Mouse (Mus musculus) spleen, postnatal 10 days (tissue): ENCODE results near the gene Csf2rb2.
"Not testable (repeated sequence)": the region's sequence is repeated elsewhere in the genome, so short reads cannot be mapped to it uniquely, and the experiment has no call there.

ENCODE experiments used
- DNase-seq, 2 experiments: peaks; one replicate each; pipeline ENCODE4 v3.0.0; 2021 to 2022; ENCODE audit warnings: low spot score in 2 of 2

The Csf2rb2 gene

DNA sequence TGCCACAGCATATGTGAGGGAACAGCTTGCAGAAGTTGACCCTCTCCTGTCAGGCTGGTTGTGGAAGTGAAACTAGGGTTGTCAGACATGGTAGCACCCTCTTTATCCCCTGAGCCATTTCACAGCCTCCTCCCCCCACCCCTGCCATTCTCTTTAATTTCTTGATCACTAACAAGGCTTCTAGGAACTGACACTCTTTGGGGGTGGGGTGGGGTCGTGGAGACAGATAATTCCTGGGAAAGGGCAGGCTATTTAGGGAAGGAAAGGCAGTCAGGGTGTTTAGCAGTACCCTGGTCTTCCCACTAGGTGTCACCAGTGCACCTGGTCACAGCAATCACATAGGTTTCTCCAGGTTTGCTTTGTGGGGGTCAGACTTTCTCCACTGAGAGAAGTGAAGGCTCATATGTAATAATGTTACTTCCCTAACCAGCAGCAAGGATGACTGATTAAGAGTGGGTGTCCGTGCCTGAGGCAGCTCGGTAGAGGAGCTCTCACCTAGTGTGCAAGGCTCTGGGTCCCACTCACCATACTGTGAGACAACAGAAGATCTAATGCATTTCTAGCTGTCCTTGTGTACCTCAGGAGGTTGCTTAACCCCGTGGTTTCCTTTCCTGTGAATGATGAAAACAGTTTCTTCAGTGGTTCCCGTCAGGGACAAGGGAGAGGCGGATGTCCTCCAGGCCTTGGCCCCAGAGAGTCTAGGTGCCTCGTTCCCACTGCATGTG is 48.0 kb downstream of the Csf2rb2 start:
- peak; percentile 65 to 68 for DNase-seq

DNA sequence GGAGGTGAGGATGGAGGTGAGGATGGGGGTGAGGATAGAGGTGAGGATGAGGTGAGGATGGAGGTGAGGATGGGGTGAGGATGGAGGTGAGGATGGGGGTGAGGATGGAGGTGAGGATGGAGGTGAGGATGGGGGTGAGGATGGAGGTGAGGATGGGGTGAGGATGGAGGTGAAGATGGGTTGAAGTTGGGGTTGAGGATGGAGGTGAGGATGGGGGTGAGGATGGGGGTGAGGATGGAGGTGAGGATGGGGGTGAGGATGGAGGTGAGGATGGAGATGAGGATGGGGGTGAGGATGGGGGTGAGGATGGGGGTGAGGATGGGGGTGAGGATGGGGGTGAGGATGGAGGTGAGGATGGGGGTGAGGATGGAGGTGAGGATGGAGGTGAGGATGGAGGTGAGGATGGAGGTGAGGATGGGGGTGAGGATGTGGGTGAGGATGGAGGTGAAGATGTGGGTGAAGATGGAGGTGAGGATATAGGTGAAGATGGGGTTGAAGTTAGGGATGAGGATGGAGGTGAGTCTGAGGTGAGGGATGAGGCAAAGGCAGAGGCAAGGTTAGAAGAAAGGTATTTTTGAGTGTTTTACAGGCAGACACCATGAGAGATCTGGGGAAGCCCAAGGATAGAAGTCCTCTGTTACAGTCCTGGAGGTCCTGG is 48.8 kb downstream of the Csf2rb2 start:
- DNase-seq = not testable (repeated sequence)

DNA sequence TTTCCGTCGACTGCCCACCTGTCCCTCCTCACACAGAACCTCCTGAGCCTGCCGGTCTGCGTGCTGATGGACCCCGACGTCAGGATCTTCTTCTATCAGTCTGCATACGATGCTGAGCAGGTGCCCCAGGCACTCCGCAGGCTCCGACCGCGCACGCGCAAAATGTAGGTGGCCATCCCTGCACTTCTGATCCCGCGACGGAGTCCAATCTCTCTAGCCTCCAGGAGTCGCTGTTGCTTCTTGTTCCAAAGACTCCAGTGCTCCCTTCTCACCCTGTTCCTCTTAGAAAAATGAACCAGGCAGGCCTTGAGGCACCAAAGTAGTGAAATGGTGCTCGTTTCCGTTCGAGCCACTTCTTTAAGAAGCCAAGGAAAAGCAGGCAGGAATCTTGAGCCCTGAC is 50.8 kb downstream of the Csf2rb2 start:
- DNase-seq = peak in 1 of 2 experiments; percentile 36

DNA sequence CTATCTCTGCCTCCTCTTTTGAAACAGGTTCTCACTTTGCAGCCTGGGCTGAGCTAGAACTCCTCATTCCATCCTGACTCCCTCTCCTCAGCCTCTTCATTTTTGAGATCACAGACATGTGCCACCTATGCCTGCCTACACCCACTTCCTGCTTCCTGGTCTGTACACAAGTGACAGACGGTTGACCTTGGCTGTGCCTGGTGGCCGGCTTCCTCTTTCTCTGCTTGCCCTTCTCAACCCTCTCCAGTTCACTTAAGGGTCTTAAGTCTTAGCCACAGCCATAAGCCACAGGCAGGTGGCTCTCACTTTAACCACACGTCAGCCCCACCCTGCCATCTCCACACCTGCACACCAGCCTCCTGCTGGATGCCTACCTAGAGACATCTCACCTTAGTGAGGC is 57.1 kb downstream of the Csf2rb2 start:
- DNase-seq = peak in 1 of 2 experiments; percentile 59

DNA sequence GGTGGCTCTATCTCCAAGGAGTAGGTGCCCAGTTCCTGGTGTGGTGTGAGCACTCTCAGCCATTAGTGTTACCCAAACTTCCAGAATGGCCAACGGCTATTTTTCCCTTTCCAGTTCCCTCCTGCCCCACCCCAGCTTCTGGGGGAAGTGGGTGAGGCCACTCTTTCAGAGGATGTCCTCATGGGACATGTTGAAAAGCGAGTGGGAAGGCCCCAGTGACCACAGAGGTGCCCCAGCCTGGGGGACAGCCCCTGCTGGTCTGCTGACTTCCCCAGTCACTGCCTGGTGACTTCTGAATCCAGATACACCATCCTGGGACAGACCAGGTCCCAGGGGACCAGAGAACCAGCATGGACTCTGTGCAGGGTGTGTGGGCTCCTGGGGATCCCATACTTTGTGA is 57.9 kb downstream of the Csf2rb2 start:
- DNase-seq = peak; percentile 23 to 43

DNA sequence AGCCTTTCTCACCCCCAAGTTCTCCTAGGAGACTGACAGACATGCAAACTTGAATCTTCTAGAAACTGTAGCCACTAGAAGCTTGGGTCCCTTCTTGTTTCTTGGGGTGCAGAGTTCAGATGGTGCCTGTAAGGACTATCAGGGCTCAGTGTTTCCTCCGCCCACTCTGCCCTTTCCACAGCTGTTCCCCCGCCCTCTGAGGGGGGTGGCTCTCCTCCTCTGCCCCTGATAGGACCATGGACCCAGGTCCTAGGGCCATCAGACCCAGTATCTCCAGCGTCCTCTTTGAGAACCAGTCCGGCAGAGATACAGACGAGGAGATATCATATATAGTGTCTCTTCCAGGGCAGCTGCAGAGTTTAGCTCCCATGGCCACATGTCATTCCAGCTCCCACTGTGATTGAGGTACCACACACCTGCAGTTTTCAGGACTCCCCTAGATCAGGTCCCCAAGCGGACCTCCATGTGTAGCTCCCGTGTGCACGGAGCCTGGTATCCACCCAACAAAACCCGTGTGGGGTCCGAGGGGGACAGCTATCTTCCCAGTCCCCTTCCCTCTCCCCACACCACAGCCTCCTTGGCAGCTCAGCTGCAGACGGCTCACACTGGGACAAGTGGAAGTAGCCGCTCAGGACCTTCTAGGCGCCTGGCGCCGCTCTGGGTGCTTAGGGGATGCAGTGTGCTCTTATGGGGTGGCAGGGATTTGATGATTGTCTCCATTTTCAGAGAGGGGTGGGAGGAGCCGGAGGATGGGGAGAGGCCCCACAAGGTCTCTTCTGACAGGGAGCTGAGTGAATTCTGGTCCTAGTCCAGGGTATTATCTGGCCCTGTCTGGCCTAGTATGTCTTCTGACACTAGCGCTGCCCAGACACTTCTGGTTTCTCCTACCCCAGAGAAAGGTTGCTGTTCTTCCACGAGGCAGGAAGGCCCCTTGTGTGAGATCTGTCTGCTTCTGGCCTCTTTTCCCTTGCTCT is 59.1 kb downstream of the Csf2rb2 start:
- DNase-seq = peak in 1 of 2 experiments; percentile 45

DNA sequence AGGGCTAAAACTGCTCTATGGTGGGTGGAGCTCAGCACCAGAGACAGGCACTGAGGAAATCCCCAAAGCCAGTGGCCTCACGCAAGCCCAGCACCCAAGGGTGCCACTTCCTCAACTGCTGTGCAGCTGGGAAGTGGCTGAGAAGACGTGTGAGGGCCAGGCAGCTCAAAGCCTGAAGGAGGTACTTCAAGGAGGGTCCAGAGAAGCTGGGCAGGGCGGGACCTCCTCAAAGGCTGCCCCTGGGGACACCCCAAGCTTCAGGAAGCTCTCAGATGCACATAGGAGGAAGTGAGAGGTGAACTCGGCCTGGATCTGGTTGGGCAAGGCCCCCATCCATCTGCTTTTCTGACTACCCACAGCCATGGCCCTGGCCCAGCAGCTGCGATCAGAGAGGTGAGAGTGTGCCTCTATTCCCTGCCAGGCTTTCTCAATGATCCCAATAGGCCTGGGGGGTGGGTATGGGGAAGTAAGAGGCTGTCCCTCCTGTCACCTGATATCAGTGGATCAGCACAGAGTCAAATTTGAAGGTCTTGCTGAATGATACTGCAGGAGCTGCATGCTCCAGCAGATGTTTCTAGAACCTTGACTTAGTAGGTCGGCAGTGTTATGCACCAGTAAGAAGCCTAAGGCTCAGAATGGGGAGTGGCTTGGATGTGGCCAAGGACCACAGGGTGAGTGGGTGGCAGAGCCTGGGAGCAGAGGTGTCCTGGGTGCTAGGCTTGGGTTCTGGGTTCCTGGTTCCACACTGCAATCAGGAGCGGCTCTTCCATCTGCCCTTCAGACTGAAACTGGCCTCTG is 60.6 kb downstream of the Csf2rb2 start, which contains the start of gene Ncf4:
TSS of gene Ncf4 (plus strand) at position 107 of the 798 bp plus-strand sequence.
- peak; percentile 48 to 83 for DNase-seq

DNA sequence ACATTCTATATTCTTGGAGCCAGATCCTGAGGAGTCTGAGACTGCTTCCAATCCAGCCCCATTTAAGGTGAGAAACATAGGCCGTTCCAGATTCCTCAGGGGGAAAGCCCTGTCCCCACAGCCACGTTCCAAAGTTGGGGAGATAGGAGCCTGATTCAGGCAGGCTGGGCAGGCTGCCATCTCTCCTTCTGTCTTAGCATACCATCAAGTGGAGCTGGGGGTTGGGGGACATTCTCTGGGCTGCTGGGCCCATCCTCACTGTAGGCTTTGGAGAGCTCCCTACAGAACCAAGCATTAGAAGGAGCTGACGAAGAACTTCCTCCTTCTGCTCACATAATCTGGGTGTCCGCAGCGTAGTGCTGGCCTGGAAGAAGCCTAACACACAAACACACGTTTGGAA is 61.7 kb downstream of the Csf2rb2 start:
- no peak for DNase-seq

DNA sequence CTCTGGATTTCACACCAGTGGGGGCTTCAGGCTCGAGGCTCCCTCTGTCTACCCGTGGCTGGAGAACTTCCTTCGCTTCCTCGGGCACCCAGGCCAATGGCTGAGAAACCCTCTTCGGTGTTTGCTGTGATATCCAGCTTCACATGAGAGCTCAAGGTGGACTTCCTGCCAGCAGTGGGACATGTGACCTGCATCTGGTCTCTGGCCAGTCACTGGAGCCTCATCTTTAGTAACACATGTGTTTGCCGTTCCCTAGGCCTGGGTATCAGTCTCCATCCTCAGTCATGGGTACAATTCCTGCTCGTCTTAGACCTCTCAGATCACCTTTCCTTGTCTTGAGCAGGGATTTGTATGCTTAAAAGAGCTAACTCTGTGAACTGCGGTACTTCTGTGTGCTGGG is 62.5 kb downstream of the Csf2rb2 start:
- no peak for DNase-seq

DNA sequence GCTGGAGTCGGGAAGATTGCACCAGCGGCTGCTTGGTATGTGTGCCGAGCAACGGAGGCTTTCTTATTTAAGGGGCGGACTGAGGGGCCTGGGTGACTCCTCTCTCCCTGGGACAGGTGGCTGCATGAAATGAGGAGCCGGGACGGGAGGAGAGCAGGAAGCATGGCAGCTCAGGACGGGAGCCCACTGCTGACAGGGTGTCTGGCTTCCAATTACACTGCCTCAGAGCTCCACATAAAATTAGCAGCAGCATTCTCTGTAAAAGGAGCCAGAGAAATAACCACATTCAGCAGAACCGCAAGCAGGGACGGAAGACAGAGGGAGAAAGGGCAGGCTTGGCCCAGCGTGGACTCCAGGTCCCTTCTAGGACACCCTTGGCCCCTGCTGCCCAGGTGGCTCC is 64.2 kb downstream of the Csf2rb2 start:
- DNase-seq = no peak

DNA sequence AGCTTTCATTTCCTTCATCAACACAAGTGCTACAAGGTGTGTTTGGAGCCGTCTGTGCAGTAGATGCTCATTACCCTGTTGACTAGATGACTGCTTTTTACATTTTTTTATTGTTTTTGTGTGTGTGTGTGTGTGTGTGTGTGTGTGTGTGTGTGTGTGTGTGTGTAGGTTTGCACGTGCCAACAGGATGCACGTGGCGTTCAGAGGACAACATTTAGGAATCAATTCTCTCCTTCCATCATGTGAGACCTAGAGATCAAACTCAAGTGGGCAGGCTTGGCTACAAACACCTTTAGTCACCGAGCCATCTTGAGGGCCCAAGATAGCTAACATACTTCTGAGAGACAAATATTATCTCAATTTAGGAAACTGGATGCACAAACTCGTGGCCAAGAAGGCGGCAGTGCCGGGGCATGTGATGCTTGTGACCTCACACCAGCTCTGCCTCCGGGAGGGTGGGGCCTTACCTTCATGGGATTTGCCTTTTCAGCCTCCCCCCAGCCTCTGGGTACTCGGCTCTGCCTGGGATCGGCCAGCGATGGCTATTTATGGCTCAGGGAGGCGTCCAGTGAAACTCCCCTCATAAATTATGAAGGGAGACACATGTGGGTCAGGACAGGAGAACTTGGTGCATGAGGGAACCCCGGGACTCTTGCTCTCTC is 65.4 kb downstream of the Csf2rb2 start:
- no peak for DNase-seq

DNA sequence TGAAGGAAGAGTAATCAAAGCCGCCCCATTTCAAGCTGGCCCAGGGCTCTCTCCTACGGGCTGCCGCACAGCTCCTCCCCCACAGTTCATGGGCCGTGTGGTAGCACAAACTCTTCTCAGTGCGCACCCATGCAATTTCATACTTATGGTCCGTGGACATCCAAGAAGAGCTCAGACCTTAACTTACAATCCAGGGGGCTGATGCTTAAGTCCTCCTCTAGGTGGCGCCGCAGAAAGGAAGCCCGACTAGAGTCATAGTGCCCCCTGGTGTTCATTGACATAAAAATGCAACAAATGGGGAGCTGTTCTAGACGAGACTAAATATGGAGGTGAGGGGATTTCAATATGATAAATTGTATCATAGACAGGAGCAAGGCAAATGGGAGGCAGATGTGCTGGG is 66.1 kb downstream of the Csf2rb2 start:
- peak; percentile 43 to 81 for DNase-seq

DNA sequence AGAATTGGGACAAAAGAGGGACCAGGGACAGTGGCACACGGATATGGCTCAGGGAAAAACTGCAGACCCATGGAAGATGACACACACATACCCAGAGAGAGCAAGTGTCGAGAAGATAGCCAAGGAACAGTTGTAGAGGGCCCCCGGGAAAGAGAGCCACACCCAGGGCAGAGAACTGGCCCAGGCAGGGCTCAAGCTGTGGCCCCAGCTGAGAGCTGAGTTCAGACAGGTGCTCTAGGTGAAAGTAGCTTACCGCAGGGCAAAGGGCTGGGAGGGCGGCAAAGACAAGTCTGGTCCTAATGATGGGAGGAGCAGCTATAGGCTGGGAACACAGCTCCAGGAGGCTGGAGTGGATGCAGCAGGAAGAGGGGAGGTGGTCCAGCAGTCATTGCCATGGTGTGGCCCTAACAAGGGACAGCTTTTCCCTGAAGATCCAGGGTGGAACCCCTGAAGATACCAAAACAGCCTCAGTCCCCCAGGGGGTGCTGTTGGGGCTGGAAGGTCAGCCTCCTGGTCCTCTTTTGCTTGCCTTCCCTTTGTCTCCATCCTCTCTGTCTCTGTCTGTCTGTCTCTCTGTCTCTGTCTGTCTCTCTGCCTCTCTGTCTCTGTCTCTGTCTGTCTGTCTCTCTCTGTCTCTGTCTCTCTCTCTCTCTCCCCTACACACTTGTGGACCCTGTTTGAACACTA is 70.6 kb downstream of the Csf2rb2 start:
- DNase-seq = peak in 1 of 2 experiments; percentile 52
